Mouse (Mus musculus) lung, postnatal 0 days (tissue): ENCODE measurements around the gene Ufd1. TPM values are rescaled to one million over a fixed set of nuclear protein-coding genes. Genes with fewer than 3 reads are reported as not detected.

Experiments used
- ATAC-seq: fragments of 200-750 bp; cut with Nextera tagmentation; 2 replicates; pipeline ENCODE4 v1.8.0; 2017; ENCODE audit warnings: moderate library complexity
- DNase-seq: peaks from one replicate; pipeline ENCODE4 v3.0.0-alpha.2; 2016; ENCODE audit warnings: low spot score
- H3K27ac ChIP-seq: fragments of 300-500 bp; sonication (generic); 2 replicates; pipeline ENCODE4 v1.5.1; 2014; ENCODE audit warnings: antibody characterized with exemption, mild to moderate bottlenecking, low read length, mixed read lengths
- H3K27me3 ChIP-seq: fragments of 300-500 bp; sonication (generic); replicated peaks from 2 replicates; pipeline ENCODE4 v1.6.1; 2014; ENCODE audit warnings: low read length, mixed read lengths; ENCODE audit not compliant: insufficient read depth
- H3K36me3 ChIP-seq: fragments of 300-500 bp; sonication (generic); 2 replicates; pipeline ENCODE4 v1.6.1; 2014; ENCODE audit warnings: low read length, mixed read lengths; ENCODE audit not compliant: insufficient read depth
- H3K4me1 ChIP-seq: fragments of 300-500 bp; sonication (generic); 2 replicates; pipeline ENCODE4 v1.6.1; 2014; ENCODE audit warnings: antibody characterized with exemption, low read depth, low read length, mixed read lengths; ENCODE audit not compliant: insufficient read depth
- H3K4me2 ChIP-seq: fragments of 300-500 bp; sonication (generic); replicated peaks from 2 replicates; pipeline ENCODE4 v1.6.1; 2014; ENCODE audit warnings: low read depth, mild to moderate bottlenecking, low read length, moderate library complexity, mixed read lengths
- H3K4me3 ChIP-seq: fragments of 300-500 bp; sonication (generic); 2 replicates; pipeline ENCODE4 v1.5.1; 2014; ENCODE audit warnings: low read depth, low read length
- H3K9ac ChIP-seq: fragments of 300-500 bp; sonication (generic); replicated peaks from 2 replicates; pipeline ENCODE4 v1.6.1; 2014; ENCODE audit warnings: low read depth, mild to moderate bottlenecking
- H3K9me3 ChIP-seq: fragments of 300-500 bp; sonication (generic); 2 replicates; pipeline ENCODE4 v1.6.1; 2016; ENCODE audit warnings: low read length, mixed read lengths
- CTCF ChIP-seq: IDR thresholded peaks from 2 replicates; pipeline ENCODE4 v1.5.1; 2016; ENCODE audit warnings: antibody characterized with exemption, mild to moderate bottlenecking
- EP300 ChIP-seq: IDR thresholded peaks from 2 replicates; pipeline ENCODE4 v1.6.1; 2016; ENCODE audit warnings: antibody characterized with exemption, mild to moderate bottlenecking, control low read depth
- WGBS: fragments of 180-500 bp; shearing (Covaris S2); extraction: QIAGEN DNeasy Blood & Tissue Kit; methylation state at CpG from one replicate; pipeline ENCODE4 v1.1.7; 2014; 5-methylcytosine and 5-hydroxymethylcytosine counted together
- polyA plus RNA-seq: library from polyadenylated mRNA; unstranded; fragments of >200 nt; fragmentation: Nextera tagmentation; extraction: Ambion mirVana; gene quantifications from 2 replicates; pipeline ENCODE4 v1.2.1, GENCODE M21; 2015

Gene Ufd1
- polyA plus RNA-seq, 1 experiment from 2014 or later, result 81.7 TPM

DNA sequence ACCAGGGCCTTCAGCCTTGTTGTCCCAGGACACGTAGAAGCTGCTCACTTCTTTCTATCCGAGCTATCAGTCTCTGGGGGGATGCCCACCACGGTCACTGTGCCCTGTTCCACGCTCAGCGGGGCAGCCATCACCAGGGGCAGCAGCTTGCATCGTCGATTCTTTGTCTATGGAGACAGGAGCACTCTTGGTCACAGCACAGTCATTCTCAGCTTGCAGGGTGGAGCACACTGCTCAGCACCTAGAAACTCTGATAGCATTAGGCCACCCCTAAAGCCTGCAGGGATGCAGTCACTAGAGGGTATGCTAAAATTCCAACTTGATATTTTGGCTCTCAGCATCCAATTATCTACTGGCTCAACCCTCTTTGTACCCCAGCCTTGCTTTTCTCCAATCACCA, 26.6 kb upstream of the Ufd1 start:
- Histone ChIP-seq H3K27ac (no peak overlapping the region), H3K9me3 (no peaks in the 10 kb centered on the region), H3K4me3 (no peak overlapping the region), H3K4me2 (no peak overlapping the region), H3K9ac (no peak overlapping the region), H3K36me3 (no peaks in the 10 kb centered on the region), H3K4me1 (no peaks in the 10 kb centered on the region), H3K27me3 (no peaks in the 10 kb centered on the region)
- DNase-seq (no peak), ATAC-seq (no peak)
- no peak for TF ChIP-seq CTCF
- no peak for TF ChIP-seq EP300
- 89% methylated on average over 7 of the region's 7 CpGs for WGBS

DNA sequence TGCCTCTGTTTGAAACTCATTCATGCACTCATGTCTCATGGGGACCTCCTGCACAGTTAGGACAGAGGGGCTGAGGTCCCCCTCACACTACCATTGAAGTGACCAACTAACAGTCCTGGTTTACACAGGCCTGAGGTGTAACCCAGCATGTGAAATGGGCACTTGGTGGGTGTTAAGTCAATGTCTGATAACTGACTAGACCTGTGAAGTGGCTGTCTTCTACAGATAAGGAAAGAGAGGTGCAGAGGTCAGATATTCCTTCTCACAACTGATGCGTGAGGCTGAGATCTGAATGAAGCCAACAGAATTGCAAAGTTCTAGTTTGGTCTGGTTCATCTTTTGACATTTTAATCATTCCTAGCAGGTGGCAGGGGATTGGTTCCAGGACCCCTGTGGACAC, 26.1 kb upstream of the Ufd1 start:
- DNase-seq (no peak), ATAC-seq (no peak)
- WGBS, result 75% methylated on average over 1 of the region's 1 CpGs
- no peak overlapping the region for H3K4me2 ChIP-seq
- no peak overlapping the region for H3K9ac ChIP-seq
- no peak overlapping the region for H3K4me3 ChIP-seq
- H3K27ac ChIP-seq, result no peak overlapping the region
- no peaks in the 10 kb centered on the region for H3K36me3 ChIP-seq
- no peaks in the 10 kb centered on the region for H3K27me3 ChIP-seq
- no peaks in the 10 kb centered on the region for H3K9me3 ChIP-seq
- H3K4me1 ChIP-seq, result no peaks in the 10 kb centered on the region
- no peak for TF ChIP-seq CTCF
- TF ChIP-seq EP300, result no peak

DNA sequence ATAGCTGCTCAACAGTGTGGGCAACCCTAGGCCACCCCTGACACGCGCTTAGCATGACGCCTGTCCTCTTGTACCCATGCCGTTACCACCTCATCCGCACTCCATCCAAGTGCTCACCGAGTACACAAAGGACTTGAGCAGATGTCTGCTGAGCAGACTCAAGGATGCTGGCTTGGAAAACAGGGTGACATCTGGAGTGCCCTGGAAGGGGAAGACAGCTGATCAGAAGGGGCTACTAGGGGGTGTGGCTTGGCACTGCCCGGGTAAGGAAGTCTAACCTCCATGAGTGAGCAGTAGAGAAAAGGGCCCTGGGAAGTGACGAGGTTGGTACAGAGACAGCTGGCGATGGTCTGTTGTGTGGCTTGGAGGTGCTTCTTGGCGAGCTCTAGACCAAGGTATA, 24.9 kb upstream of the Ufd1 start:
- no peaks in the 10 kb centered on the region for H3K9me3 ChIP-seq
- no peaks in the 10 kb centered on the region for H3K27me3 ChIP-seq
- no peak overlapping the region for H3K4me2 ChIP-seq
- no peaks in the 10 kb centered on the region for H3K36me3 ChIP-seq
- H3K4me3 ChIP-seq, result no peak overlapping the region
- no peak overlapping the region for H3K27ac ChIP-seq
- 93% methylated on average over 10 of the region's 10 CpGs for WGBS
- H3K4me1 ChIP-seq, result no peaks in the 10 kb centered on the region
- TF ChIP-seq EP300, result no peak
- TF ChIP-seq CTCF, result no peak
- H3K9ac ChIP-seq, result no peak overlapping the region
- DNase-seq, result no peak
- no peak for ATAC-seq

DNA sequence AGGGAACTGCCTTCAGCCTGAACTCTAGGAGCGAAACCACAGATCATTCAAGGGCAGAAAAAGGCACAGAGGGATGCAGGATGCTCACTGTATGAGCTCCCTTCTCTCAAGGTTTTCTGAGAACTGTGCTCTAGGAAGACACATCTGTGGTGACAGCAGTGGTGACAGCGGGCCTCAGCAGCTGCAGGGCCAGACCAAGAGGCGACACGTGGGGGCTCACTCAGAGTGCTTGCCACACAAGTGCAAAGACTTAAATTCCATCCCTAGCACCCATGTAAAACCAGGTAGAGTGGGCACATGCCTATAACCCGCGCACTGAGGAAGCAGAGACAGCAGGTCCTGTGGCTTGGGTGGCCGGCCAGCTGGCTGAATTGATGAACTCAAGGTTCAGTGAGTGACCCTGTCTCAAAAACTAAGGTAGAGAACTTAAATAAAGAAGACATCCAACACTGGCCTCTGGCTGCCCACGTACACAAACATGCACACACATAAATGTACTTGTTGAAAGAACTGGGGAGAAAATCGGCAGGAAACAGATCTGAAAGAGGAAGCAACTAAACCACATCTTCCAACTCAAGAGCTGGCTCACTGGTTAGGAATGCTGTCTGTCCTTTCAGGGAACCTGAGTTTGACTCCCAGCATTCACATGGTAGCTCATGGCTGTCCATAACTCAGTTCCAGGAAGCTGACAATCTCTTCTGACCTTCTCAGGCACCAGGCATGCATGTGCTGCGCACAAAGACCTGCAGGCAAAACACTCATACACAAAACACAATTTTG, 22.8 kb upstream of the Ufd1 start:
- H3K27ac ChIP-seq, result no peak overlapping the region
- 88% methylated on average over 10 of the region's 10 CpGs for WGBS
- ATAC-seq (no peak), DNase-seq (no peak)
- H3K9me3 ChIP-seq, result no peaks in the 10 kb centered on the region
- H3K4me3 ChIP-seq, result no peak overlapping the region
- H3K36me3 ChIP-seq, result no peaks in the 10 kb centered on the region
- no peak overlapping the region for H3K9ac ChIP-seq
- no peak overlapping the region for H3K4me2 ChIP-seq
- no peaks in the 10 kb centered on the region for H3K4me1 ChIP-seq
- no peaks in the 10 kb centered on the region for H3K27me3 ChIP-seq
- TF ChIP-seq EP300, result no peak
- TF ChIP-seq CTCF, result no peak

DNA sequence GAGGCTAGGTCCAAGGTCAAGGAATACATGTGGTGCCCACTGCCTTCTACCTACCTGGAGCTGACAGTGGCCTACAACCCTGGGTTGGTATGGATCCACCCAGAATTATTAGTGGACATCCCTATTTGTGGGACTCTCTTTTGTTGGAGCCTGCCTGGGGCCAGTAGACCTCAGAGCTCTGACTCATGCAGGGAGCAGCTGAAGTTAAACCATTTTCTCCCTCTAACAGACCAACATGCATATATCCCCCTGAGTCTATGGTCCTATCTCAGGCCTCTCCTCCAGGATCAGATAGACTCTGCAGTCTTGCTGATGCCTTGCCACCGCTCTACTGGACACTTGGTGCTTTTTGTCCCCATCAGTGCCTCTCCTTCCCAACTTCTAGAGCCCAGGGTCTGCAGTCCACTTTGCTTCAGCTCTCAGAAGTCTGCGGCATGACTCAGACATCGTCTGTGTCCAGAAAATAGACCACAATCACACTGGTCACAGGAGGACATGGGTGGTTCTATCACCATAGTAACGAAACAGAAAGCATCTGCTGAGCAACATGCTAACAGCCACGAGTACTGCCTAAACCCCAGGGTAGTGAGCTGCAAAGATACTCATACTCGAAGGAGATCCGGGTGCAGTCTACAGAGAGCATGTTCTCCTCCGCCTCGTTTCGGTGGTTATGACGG, 16.2 kb upstream of the Ufd1 start:
- Histone ChIP-seq H3K9ac (no peak overlapping the region), H3K4me2 (no peak overlapping the region), H3K36me3 (no peaks in the 10 kb centered on the region), H3K27ac (no peak overlapping the region), H3K9me3 (no peaks in the 10 kb centered on the region), H3K27me3 (no peaks in the 10 kb centered on the region), H3K4me3 (no peak overlapping the region), H3K4me1 (no peaks in the 10 kb centered on the region)
- DNase-seq (no peak), ATAC-seq (no peak)
- 92% methylated on average over 11 of the region's 11 CpGs for WGBS
- no peak for TF ChIP-seq CTCF
- no peak for TF ChIP-seq EP300

DNA sequence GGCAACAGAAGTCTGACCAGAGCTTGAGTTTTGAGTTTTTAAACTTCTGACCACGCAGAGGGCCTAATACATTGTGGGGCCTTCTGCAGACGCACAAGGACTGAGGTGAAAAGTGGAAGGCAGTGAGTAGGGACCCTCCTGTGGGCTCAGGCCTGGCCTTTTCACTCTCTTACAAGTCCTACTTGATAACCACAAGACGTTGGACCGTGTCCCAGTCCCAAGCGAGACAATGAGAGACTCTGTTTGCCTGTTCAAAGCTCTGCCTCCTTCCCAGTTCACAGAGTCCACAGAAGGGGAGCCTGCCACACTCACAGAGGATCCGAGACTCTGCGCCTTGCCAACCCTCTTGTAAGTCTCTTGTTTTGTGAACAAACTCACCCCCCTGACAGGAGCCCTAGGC, 14.9 kb upstream of the Ufd1 start:
- no peaks in the 10 kb centered on the region for H3K9me3 ChIP-seq
- H3K4me1 ChIP-seq, result no peaks in the 10 kb centered on the region
- no peak overlapping the region for H3K4me2 ChIP-seq
- H3K9ac ChIP-seq, result no peak overlapping the region
- no peak overlapping the region for H3K4me3 ChIP-seq
- H3K36me3 ChIP-seq, result 0 out of 2 replicates have a peak, but pooled peaks cover 3% of the 10 kb centered on the region
- H3K27ac ChIP-seq, result no peak overlapping the region
- TF ChIP-seq CTCF, result no peak
- TF ChIP-seq EP300, result no peak
- no peak for ATAC-seq
- no peaks in the 10 kb centered on the region for H3K27me3 ChIP-seq
- no peak for DNase-seq
- 64% methylated on average over 7 of the region's 7 CpGs for WGBS
